Mouse (Mus musculus) lung, embryonic 15.5 days (tissue): ENCODE measurements around the gene Gvin1. TPM values are rescaled to one million over a fixed set of nuclear protein-coding genes. Genes with fewer than 3 reads are reported as not detected.
"Not testable (repeated sequence)": the region's sequence is repeated elsewhere in the genome, so short reads cannot be mapped to it uniquely, and the experiment has no call there.

ENCODE experiments used
- ATAC-seq: fragments of 200-750 bp; cut with Nextera tagmentation; 2 replicates; pipeline ENCODE4 v1.8.0; 2017; ENCODE audit warnings: moderate number of reproducible peaks, borderline replicate concordance; ENCODE audit not compliant: low FRiP score, low TSS enrichment; ENCODE audit errors: extremely low read depth
- H3K27ac ChIP-seq: fragments of 300-500 bp; sonication (generic); 2 replicates; pipeline ENCODE4 v1.5.1; 2015; ENCODE audit warnings: moderate library complexity, mild to moderate bottlenecking, inconsistent platforms
- H3K27me3 ChIP-seq: fragments of 300-500 bp; sonication (generic); 2 replicates; pipeline ENCODE4 v1.6.1; 2015; ENCODE audit warnings: inconsistent platforms
- H3K36me3 ChIP-seq: fragments of 300-500 bp; sonication (generic); 2 replicates; pipeline ENCODE4 v1.6.1; 2015; ENCODE audit warnings: inconsistent platforms
- H3K4me1 ChIP-seq: fragments of 300-500 bp; sonication (generic); 2 replicates; pipeline ENCODE4 v1.6.1; 2015; ENCODE audit warnings: inconsistent platforms
- H3K4me2 ChIP-seq: fragments of 300-500 bp; sonication (generic); 2 replicates; pipeline ENCODE4 v1.6.1; 2015; ENCODE audit warnings: inconsistent platforms, mild to moderate bottlenecking, moderate library complexity
- H3K4me3 ChIP-seq: fragments of 300-500 bp; sonication (generic); 2 replicates; pipeline ENCODE4 v1.5.1; 2015; ENCODE audit warnings: mild to moderate bottlenecking, inconsistent platforms
- H3K9ac ChIP-seq: fragments of 300-500 bp; sonication (generic); 2 replicates; pipeline ENCODE4 v1.6.1; 2015; ENCODE audit warnings: inconsistent platforms
- H3K9me3 ChIP-seq: fragments of 300-500 bp; sonication (generic); 2 replicates; pipeline ENCODE4 v1.6.1; 2016; ENCODE audit warnings: inconsistent platforms
- WGBS: fragments of 180-500 bp; shearing (Covaris S2); methylation state at CpG from one replicate; pipeline ENCODE4 v1.1.7; 2015; 5-methylcytosine and 5-hydroxymethylcytosine counted together
- polyA plus RNA-seq: library from polyadenylated mRNA; unstranded; fragments of >200 nt; fragmentation: Nextera tagmentation; extraction: Ambion mirVana; gene quantifications from 2 replicates; pipeline ENCODE4 v1.2.1, GENCODE M21; 2015

The Gvin1 gene
- polyA plus RNA-seq, 1 experiment from 2014 or later: 0.35 TPM

- not testable (repeated sequence) for ATAC-seq, H3K27me3 ChIP-seq, H3K4me3 ChIP-seq, H3K4me1 ChIP-seq, H3K9ac ChIP-seq, H3K9me3 ChIP-seq, H3K36me3 ChIP-seq, H3K27ac ChIP-seq, H3K4me2 ChIP-seq
Measured at GRCm38 (mm10) chr7:106177065-106177464, 38.1 kb downstream of the Gvin1 start.

- not testable (repeated sequence) for H3K9ac ChIP-seq, H3K27me3 ChIP-seq, H3K4me1 ChIP-seq, H3K9me3 ChIP-seq, H3K4me2 ChIP-seq, H3K4me3 ChIP-seq, H3K27ac ChIP-seq, H3K36me3 ChIP-seq, ATAC-seq
- 86% methylated on average over 1 of the region's 2 CpGs for WGBS
Measured at GRCm38 (mm10) chr7:106145013-106145754, 69.9 kb downstream of the Gvin1 start.

GRCm38 (mm10) chr7:106141128-106141895 lies 73.8 kb downstream of the Gvin1 start:
- no CpG with 5 or more reads among the region's 1 CpGs for WGBS
- not testable (repeated sequence) for H3K36me3 ChIP-seq, H3K9ac ChIP-seq, H3K4me2 ChIP-seq, ATAC-seq, H3K4me1 ChIP-seq, H3K27ac ChIP-seq, H3K4me3 ChIP-seq, H3K9me3 ChIP-seq, H3K27me3 ChIP-seq

GRCm38 (mm10) chr7:106117090-106117948 lies 97.8 kb downstream of the Gvin1 start:
- H3K27me3 ChIP-seq, ATAC-seq, H3K4me2 ChIP-seq, H3K4me1 ChIP-seq, H3K36me3 ChIP-seq, H3K27ac ChIP-seq, H3K9ac ChIP-seq, H3K9me3 ChIP-seq, H3K4me3 ChIP-seq: not testable (repeated sequence)
- WGBS: no CpG with 5 or more reads among the region's 2 CpGs
